Mouse (Mus musculus): ENCODE data around the gene Trmt61a. TPM values are rescaled to one million over a fixed set of nuclear protein-coding genes. Genes with fewer than 3 reads are reported as not detected.

The Trmt61a gene
- 27.1 and 40.3 TPM in 2 replicates for polyA plus RNA-seq (2012; ENCODE audit: low replicate concordance)

GRCm38 (mm10) chr12:111677882-111678669 lies at the start of gene Trmt61a:
Gene Trmt61a, plus strand, starts transcription at chr12:111678105.

GRCm38 (mm10) chr12:111672176-111672575 lies 5.7 kb upstream of the Trmt61a start, which contains the start of gene Ckb:
Gene Ckb, minus strand, starts transcription at chr12:111672338.

GRCm38 (mm10) chr12:111713004-111713651 lies 35.2 kb downstream of the Trmt61a start, which contains the start of the genes Bag5 and Apopt1:
Gene Bag5, minus strand, starts transcription at chr12:111713257.
Gene Apopt1, plus strand, starts transcription at chr12:111713261.

Other genes with a start within 250 kb of the Trmt61a start
- 45.6 and 87.7 TPM in 2 replicates for gene Tnfaip2, start 235.6 kb upstream of the Trmt61a start, polyA plus RNA-seq (2012; ENCODE audit: low replicate concordance)
- 0.48 TPM in 1 of 2 replicates, not detected in the other for gene Gm266, start 192.3 kb upstream of the Trmt61a start, polyA plus RNA-seq (2012; ENCODE audit: low replicate concordance)
- gene Eif5, start 140.1 kb upstream of the Trmt61a start, polyA plus RNA-seq (2012; ENCODE audit: low replicate concordance): 81.1 and 94.2 TPM in 2 replicates
- gene Mark3, start 103.6 kb upstream of the Trmt61a start, polyA plus RNA-seq (2012; ENCODE audit: low replicate concordance): 9.3 and 16.5 TPM in 2 replicates
- 18.2 and 37.1 TPM in 2 replicates for gene Ckb, start 5.8 kb upstream of the Trmt61a start, polyA plus RNA-seq (2012; ENCODE audit: low replicate concordance)
- gene Bag5, start 35.2 kb downstream of the Trmt61a start, polyA plus RNA-seq (2012; ENCODE audit: low replicate concordance): 7.8 and 8.6 TPM in 2 replicates
- gene Apopt1, start 35.2 kb downstream of the Trmt61a start, polyA plus RNA-seq (2012; ENCODE audit: low replicate concordance): 81.0 and 98.3 TPM in 2 replicates
- 35.1 and 44.2 TPM in 2 replicates for gene Klc1, start 80.7 kb downstream of the Trmt61a start, polyA plus RNA-seq (2012; ENCODE audit: low replicate concordance)
- gene Xrcc3, start 135.8 kb downstream of the Trmt61a start, polyA plus RNA-seq (2012; ENCODE audit: low replicate concordance): 2.6 and 13.1 TPM in 2 replicates
- 5.0 and 5.1 TPM in 2 replicates for gene Zfyve21, start 136.1 kb downstream of the Trmt61a start, polyA plus RNA-seq (2012; ENCODE audit: low replicate concordance)
- 8.9 and 12.6 TPM in 2 replicates for gene Ppp1r13b, start 230.0 kb downstream of the Trmt61a start, polyA plus RNA-seq (2012; ENCODE audit: low replicate concordance)